Mouse (Mus musculus): ENCODE measurements at regions not wholly inside any gene's neighbourhood (a gene's known extent, or its start where the extent isn't known, plus 50 kb on each side); places are given as distances from the start of the nearest gene placed in this dataset.
"Not testable (repeated sequence)": the region's sequence is repeated elsewhere in the genome, so short reads cannot be mapped to it uniquely, and the experiment has no call there.

DNA sequence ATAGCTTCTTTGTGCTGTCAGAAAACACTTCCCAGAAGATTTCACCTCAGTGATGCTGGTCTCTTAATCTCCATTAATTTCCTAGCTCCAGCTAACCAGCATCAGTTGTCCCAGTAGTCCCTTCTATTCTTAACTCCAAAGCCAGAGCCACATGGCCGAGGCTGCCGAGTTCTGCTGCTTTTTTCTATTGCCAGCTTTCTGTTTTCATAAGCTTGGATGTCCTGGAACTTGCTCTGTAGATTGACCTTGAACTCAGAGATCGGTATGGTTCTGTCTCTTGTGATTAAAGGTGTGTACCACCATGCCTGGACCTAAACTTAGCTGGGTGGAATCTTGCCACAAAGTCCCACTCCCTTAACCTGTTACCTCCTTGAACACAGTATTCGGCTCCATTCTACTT is 155.8 kb upstream of the Peli2 start:
- not testable (repeated sequence) for TF ChIP-seq HCFC1 (IDR thresholded peaks at IDR 0.05; ENCODE audit: borderline replicate concordance, insufficient read depth, low read length); CHD2 (IDR thresholded peaks at IDR 0.05; ENCODE audit: low read depth, low read length); ZNF384 (IDR thresholded peaks at IDR 0.05; ENCODE audit: low read depth, low read length); ZC3H11A (IDR thresholded peaks at IDR 0.05; ENCODE audit: borderline replicate concordance, low read depth, low read length); MAFK (IDR thresholded peaks at IDR 0.05; ENCODE audit: insufficient read depth, low read depth, low read length)

Data from ES-E14 (cell line).